Mouse (Mus musculus) kidney, adult 2 months (tissue): Measurements from ENCODE around the gene Aifm3.

ENCODE experiments used
- CTCF ChIP-seq: fragments of 200-500 bp; conservative IDR thresholded peaks from 2 replicates; pipeline ENCODE4 v1.5.1; 2011; ENCODE audit warnings: low read depth, mild to moderate bottlenecking, control low read depth, low read length, moderate library complexity, mixed read lengths; ENCODE audit not compliant: insufficient read depth, insufficient read length
- POLR2A ChIP-seq: fragments of 200-500 bp; IDR thresholded peaks from one replicate; pipeline ENCODE4 v1.6.1; 2011; ENCODE audit warnings: low read depth, low read length, control low read depth

- TF ChIP-seq POLR2A, result no peak
- TF ChIP-seq CTCF, result no peak
Measured at GRCm38 (mm10) chr16:17489469-17490111, at the start of gene Aifm3.
